Mouse (Mus musculus): ENCODE measurements around the gene Sprr1a.

DNA sequence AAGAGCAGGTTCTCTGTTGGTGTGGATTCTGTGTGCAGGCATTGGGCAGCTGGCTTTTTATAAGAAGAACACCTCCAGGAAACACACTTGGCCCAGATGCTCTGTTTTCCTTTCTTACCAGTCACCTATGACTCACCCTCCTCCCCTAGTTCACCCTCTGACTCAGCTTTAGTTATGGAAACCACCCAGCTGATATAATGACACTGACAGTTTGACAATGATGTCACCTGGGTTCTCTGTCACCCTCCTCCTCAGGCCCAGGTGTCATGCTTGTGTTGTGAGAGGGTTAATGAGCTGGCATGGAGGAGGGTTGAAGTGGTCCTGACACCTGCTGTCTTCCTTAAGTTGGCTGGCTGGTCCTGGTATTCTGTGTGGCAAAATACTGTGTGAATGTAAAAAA lies at the start of gene Sprr1a:
- TF ChIP-seq CTCF (IDR thresholded peaks at IDR 0.05; ENCODE audit: control insufficient read depth, insufficient read depth, insufficient replicate concordance, low read depth, low read length): no peak
- TF ChIP-seq POLR2A (IDR thresholded peaks at IDR 0.05; ENCODE audit: control insufficient read depth, low read depth, low read length): no peak
